Mouse (Mus musculus): ENCODE results near the gene Snai1. TPM values are rescaled to one million over a fixed set of nuclear protein-coding genes. Genes with fewer than 3 reads are reported as not detected.

The Snai1 gene
- total and polyA plus RNA-seq, 3 experiments = 0.19 to 0.74 TPM; not detected in 1

- no peak overlapping the region for H3K4me3 ChIP-seq (ENCODE audit: control insufficient read depth in 1 of 2, insufficient read depth in 1 of 2, low read depth in 2 of 2, low read length in 2 of 2)
- no peaks in the 10 kb centered on the region for H3K36me3 ChIP-seq (ENCODE audit: control insufficient read depth in 1 of 2, insufficient read depth in 2 of 2, low read length in 2 of 2)
- DNase-seq (ENCODE audit: low read depth, low spot score) = no peak
- H3K27ac ChIP-seq (ENCODE audit: control insufficient read depth, low read depth, low read length) = no peak overlapping the region
- no peaks in the 10 kb centered on the region for H3K9me3 ChIP-seq (replicated peaks; ENCODE audit: insufficient read depth, low read length)
- H3K27me3 ChIP-seq (ENCODE audit: control insufficient read depth in 1 of 2, insufficient read depth in 2 of 2, low read length in 2 of 2) = no peaks in the 10 kb centered on the region
- no peaks in the 10 kb centered on the region for H3K79me2 ChIP-seq (ENCODE audit: control insufficient read depth, insufficient read depth, low read length, poor library complexity)
- H3K9ac ChIP-seq (ENCODE audit: control insufficient read depth, low read depth, low read length, poor library complexity, severe bottlenecking) = no peak overlapping the region
- TF ChIP-seq CTCF (IDR thresholded peaks at IDR 0.05 in 2 of 3, conservative IDR thresholded peaks at IDR 0.05 in 1 of 3; ENCODE audit: control insufficient read depth in 1 of 3, insufficient read depth in 1 of 3, low read depth in 2 of 3, low read length in 3 of 3, poor library complexity in 1 of 3, severe bottlenecking in 1 of 3) (peak in 2 of 3 experiments; percentile 26 to 38; a peak in 4 of 6 replicates), SIN3A (IDR thresholded peaks at IDR 0.05; ENCODE audit: low read length) (no peak), UBTF (IDR thresholded peaks at IDR 0.05; ENCODE audit: borderline replicate concordance, insufficient read depth, low read depth, low read length) (no peak), CHD1 (IDR thresholded peaks at IDR 0.05; ENCODE audit: low read depth, low read length) (no peak), SMC3 (IDR thresholded peaks at IDR 0.05; ENCODE audit: low read depth, low read length) (peak; percentile 39), USF2 (IDR thresholded peaks at IDR 0.05; ENCODE audit: borderline replicate concordance in 1 of 2, insufficient read depth in 1 of 2, low read depth in 1 of 2, low read length in 2 of 2) (no peak)
- H3K4me1 ChIP-seq (ENCODE audit: control insufficient read depth in 1 of 2, insufficient read depth in 2 of 2, low read length in 2 of 2) = peaks cover 0 to under 1% of the 10 kb centered on the region in 2 experiments; a peak in 1 of 4 replicates
Observed at GRCm38 (mm10) chr2:167528278-167528677, 9.7 kb upstream of the Snai1 start.

- Histone ChIP-seq H3K4me3 (ENCODE audit: control insufficient read depth in 1 of 2, insufficient read depth in 1 of 2, low read depth in 2 of 2, low read length in 2 of 2) (no peak overlapping the region), H3K79me2 (ENCODE audit: control insufficient read depth, insufficient read depth, low read length, poor library complexity) (no peaks in the 10 kb centered on the region), H3K9ac (ENCODE audit: control insufficient read depth, low read depth, low read length, poor library complexity, severe bottlenecking) (no peak overlapping the region), H3K4me1 (ENCODE audit: control insufficient read depth in 1 of 2, insufficient read depth in 2 of 2, low read length in 2 of 2) (peaks cover 0 to 5% of the 10 kb centered on the region in 2 experiments; a peak in 2 of 4 replicates), H3K9me3 (replicated peaks; ENCODE audit: insufficient read depth, low read length) (no peaks in the 10 kb centered on the region), H3K27me3 (ENCODE audit: control insufficient read depth in 1 of 2, insufficient read depth in 2 of 2, low read length in 2 of 2) (no peaks in the 10 kb centered on the region), H3K36me3 (ENCODE audit: control insufficient read depth in 1 of 2, insufficient read depth in 2 of 2, low read length in 2 of 2) (peaks cover 0 to 4% of the 10 kb centered on the region in 2 experiments; a peak in 1 of 4 replicates), H3K27ac (ENCODE audit: control insufficient read depth, low read depth, low read length) (no peak overlapping the region)
- no peak for DNase-seq (ENCODE audit: low read depth, low spot score)
- TF ChIP-seq TCF12 (IDR thresholded peaks at IDR 0.05; ENCODE audit: low read depth, low read length) (no peak), MAZ (IDR thresholded peaks at IDR 0.05; ENCODE audit: low read depth, low read length) (no peak), USF2 (IDR thresholded peaks at IDR 0.05; ENCODE audit: borderline replicate concordance in 1 of 2, insufficient read depth in 1 of 2, low read depth in 1 of 2, low read length in 2 of 2) (no peak), GABPA (IDR thresholded peaks at IDR 0.05; ENCODE audit: low read depth, low read length) (no peak), MAFK (IDR thresholded peaks at IDR 0.05; ENCODE audit: borderline replicate concordance, low read depth, low read length) (no peak), ZC3H11A (IDR thresholded peaks at IDR 0.05; ENCODE audit: low read depth, low read length) (no peak)
Observed at GRCm38 (mm10) chr2:167529935-167530513, 8.0 kb upstream of the Snai1 start.

DNA sequence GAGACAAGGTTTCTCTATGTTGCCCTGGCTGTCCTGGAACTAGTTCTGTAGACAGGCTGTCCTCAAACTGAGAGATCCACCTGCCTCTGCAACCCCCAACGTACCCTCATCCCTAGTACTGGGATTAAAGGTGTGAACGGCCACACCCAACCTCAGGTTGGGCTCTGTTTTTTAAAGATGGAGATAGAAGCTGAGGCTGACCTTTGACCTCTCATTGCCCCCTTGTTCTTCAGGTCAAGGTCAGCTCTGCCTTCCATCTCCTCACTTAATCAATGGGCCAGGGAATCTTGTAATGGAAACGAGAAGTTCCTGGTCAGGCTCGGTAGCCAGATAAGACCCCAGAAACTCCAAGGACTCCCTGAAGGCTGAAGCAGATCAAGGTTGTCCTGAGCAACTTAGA, 7.5 kb upstream of the Snai1 start:
- Histone ChIP-seq H3K9me3 (replicated peaks; ENCODE audit: insufficient read depth, low read length) (no peaks in the 10 kb centered on the region), H3K79me2 (ENCODE audit: control insufficient read depth, insufficient read depth, low read length, poor library complexity) (no peaks in the 10 kb centered on the region), H3K27me3 (ENCODE audit: control insufficient read depth in 1 of 2, insufficient read depth in 2 of 2, low read length in 2 of 2) (no peaks in the 10 kb centered on the region), H3K4me3 (ENCODE audit: control insufficient read depth in 1 of 2, insufficient read depth in 1 of 2, low read depth in 2 of 2, low read length in 2 of 2) (no peak overlapping the region), H3K27ac (ENCODE audit: control insufficient read depth, low read depth, low read length) (no peak overlapping the region), H3K9ac (ENCODE audit: control insufficient read depth, low read depth, low read length, poor library complexity, severe bottlenecking) (no peak overlapping the region), H3K36me3 (ENCODE audit: control insufficient read depth in 1 of 2, insufficient read depth in 2 of 2, low read length in 2 of 2) (peaks cover 0 to 4% of the 10 kb centered on the region in 2 experiments; a peak in 1 of 4 replicates), H3K4me1 (ENCODE audit: control insufficient read depth in 1 of 2, insufficient read depth in 2 of 2, low read length in 2 of 2) (peaks cover 0 to 5% of the 10 kb centered on the region in 2 experiments; a peak in 2 of 4 replicates)
- no peak for DNase-seq (ENCODE audit: low read depth, low spot score)
- TF ChIP-seq CTCF (IDR thresholded peaks at IDR 0.05 in 2 of 3, conservative IDR thresholded peaks at IDR 0.05 in 1 of 3; ENCODE audit: control insufficient read depth in 1 of 3, insufficient read depth in 1 of 3, low read depth in 2 of 3, low read length in 3 of 3, poor library complexity in 1 of 3, severe bottlenecking in 1 of 3) = no peak
- no peak for TF ChIP-seq HCFC1 (IDR thresholded peaks at IDR 0.05; ENCODE audit: low read depth, low read length)
- TF ChIP-seq BHLHE40 (IDR thresholded peaks at IDR 0.05; ENCODE audit: borderline replicate concordance, low read depth, low read length) = no peak
- no peak for TF ChIP-seq E2F4 (IDR thresholded peaks at IDR 0.05; ENCODE audit: borderline replicate concordance, low read depth, low read length)
